In genomic region chr1:192068188-192068587, GRCm38 (mm10) we compare ENCODE assay signal across 23 mouse cellular contexts. TPM values are rescaled to one million over a fixed set of nuclear protein-coding genes. Genes with fewer than 3 reads are reported as not detected.
DNase-seq lines count a peak whose midpoint lies in the region; ATAC-seq lines count a peak whose summit lies in the region.
"Had no signal": no experiment of that assay in that cellular context is flagged by ENCODE, and none has a peak within 500 bp of the region (broad histone marks: within the 10 kb centered on the region; RNA-seq: fewer than 3 reads in every experiment).

No protein-coding gene starts in this region.

- H3K4me3 ChIP-seq in liver, embryonic 15.5 days (replicated peaks): no peak overlapping the region
- H3K4me3 ChIP-seq: embryonic facial prominence, embryonic 10.5 days; forebrain, embryonic 12.5 days; hindbrain, embryonic 10.5 days; lung, embryonic 15.5 days; neural tube, embryonic 15.5 days had no signal

- H3K9me3 ChIP-seq in liver, embryonic 15.5 days (replicated peaks): no peaks in the 10 kb centered on the region
- H3K9me3 ChIP-seq: embryonic facial prominence, embryonic 10.5 days; neural tube, embryonic 15.5 days had no signal

- H3K27me3 ChIP-seq in liver, embryonic 15.5 days: no peaks in the 10 kb centered on the region
- H3K27me3 ChIP-seq: forebrain, embryonic 12.5 days; lung, embryonic 15.5 days; neural tube, embryonic 15.5 days had no signal

- H3K9ac ChIP-seq in liver, embryonic 15.5 days: no peak overlapping the region
- H3K9ac ChIP-seq: forebrain, embryonic 12.5 days; lung, embryonic 15.5 days; neural tube, embryonic 15.5 days had no signal

- H3K36me3 ChIP-seq in liver, embryonic 15.5 days (replicated peaks): peaks cover 41% of the 10 kb centered on the region
- H3K36me3 ChIP-seq: forebrain, embryonic 12.5 days; hindbrain, embryonic 10.5 days; neural tube, embryonic 15.5 days had no signal

- 0 out of 2 replicates have a peak, but pooled peaks have one; percentile 71 for ATAC-seq in erythroblast, adult 5-6 weeks (replicated peaks; ENCODE audit: low FRiP score, poor library complexity, severe bottlenecking)
- peak; percentile 70; the same call in 1 of the 2 replicates for ATAC-seq in liver, embryonic 15.5 days (ENCODE audit: insufficient read depth)
- ATAC-seq: hindbrain, postnatal 0 days; intestine, embryonic 16.5 days had no signal

- no peak overlapping the region for H3K27ac ChIP-seq in liver, embryonic 15.5 days (replicated peaks)
- H3K27ac ChIP-seq: embryonic facial prominence, embryonic 10.5 days; forebrain, embryonic 12.5 days; hindbrain, embryonic 10.5 days; hindbrain, postnatal 0 days; lung, embryonic 15.5 days; neural tube, embryonic 15.5 days had no signal

- H3K4me2 ChIP-seq in liver, embryonic 15.5 days: no peak overlapping the region
- H3K4me2 ChIP-seq: forebrain, embryonic 12.5 days; heart, embryonic 11.5 days; lung, embryonic 15.5 days; neural tube, embryonic 15.5 days had no signal

- peaks cover 17% of the 10 kb centered on the region for H3K4me1 ChIP-seq in liver, embryonic 15.5 days (replicated peaks)
- H3K4me1 ChIP-seq: forebrain, embryonic 12.5 days had no signal

- WGBS in liver, embryonic 15.5 days (ENCODE audit: insufficient replicate concordance): 38% methylated on average over 2 of the region's 2 CpGs

- DNase-seq in testis, postnatal 10 days (ENCODE audit: low spot score): peak; percentile 41
- no peak for DNase-seq in testis, postnatal 14 days (ENCODE audit: low spot score)
- no peak for DNase-seq in thymus, postnatal 4 days
- DNase-seq in right cerebral cortex, postnatal 25 days: no peak
- DNase-seq in spleen, postnatal 14 days (ENCODE audit: low spot score in 2 of 2): no peak
- DNase-seq: adrenal gland, postnatal 36 days; cerebellum, adult 11-12 months; cerebellum, postnatal 10 days; heart, postnatal 10 days; kidney, postnatal 36 days; lung, postnatal 36 days; right cerebral cortex, adult 18-20 months; thymus, postnatal 14 days had no signal

RNA-seq across cellular contexts. Expression of gene Traf5, which starts 24.2 kb away (rescaled TPM):
- total RNA-seq in erythroblast, adult 5-6 weeks (2015; ENCODE audit: low replicate concordance): 8.2 TPM in 1 of 2 replicates, not detected in the other
- total RNA-seq in erythroblast, adult 5-6 weeks (2017; ENCODE audit: low replicate concordance): 1.5 and 2.6 TPM in 2 replicates
- 8.0 and 8.1 TPM in 2 replicates for polyA plus RNA-seq in liver, embryonic 15.5 days (2015; fragmentation: Nextera tagmentation; extraction: Ambion mirVana)
